Mouse (Mus musculus): ENCODE data around the gene Nrsn2. TPM values are rescaled to one million over a fixed set of nuclear protein-coding genes. Genes with fewer than 3 reads are reported as not detected.
A peak's percentile ranks its signal among the peaks of the same experiment; 100 is the strongest.

Nrsn2 gene
- polyA plus RNA-seq, 1 experiment = 0.85 TPM

DNA sequence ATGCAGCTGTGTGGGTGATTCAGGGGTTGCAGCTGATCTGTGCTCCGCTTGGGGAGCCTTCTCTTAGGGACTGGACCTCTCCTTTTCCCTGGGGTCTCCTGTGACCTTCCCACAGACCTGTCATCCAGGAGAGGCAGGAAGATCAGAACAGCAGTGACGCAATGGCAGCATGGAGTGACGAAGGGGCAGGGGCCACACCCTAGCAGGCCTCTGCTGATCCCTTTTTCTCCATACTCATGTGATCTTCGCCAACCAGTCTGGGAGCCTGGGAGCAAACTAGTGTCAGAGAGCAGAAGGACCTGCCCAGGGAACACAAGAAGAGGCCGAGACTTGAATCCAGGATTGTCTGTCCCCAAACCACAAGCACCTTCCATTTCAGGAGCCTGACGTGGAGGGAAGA is 27.2 kb downstream of the Nrsn2 start:
- no peaks in the 10 kb centered on the region for H3K27me3 ChIP-seq (ENCODE audit: control insufficient read depth, insufficient read depth, low read length)
- no peaks in the 10 kb centered on the region for H3K36me3 ChIP-seq (ENCODE audit: control insufficient read depth, insufficient read depth, low read length)
- TF ChIP-seq POLR2A (IDR thresholded peaks at IDR 0.05; ENCODE audit: control insufficient read depth, low read depth, low read length) = no peak
- TF ChIP-seq CTCF (IDR thresholded peaks at IDR 0.05; ENCODE audit: control insufficient read depth, insufficient read depth, insufficient replicate concordance, low read depth, low read length) = no peak
- H3K27ac ChIP-seq (ENCODE audit: control insufficient read depth, insufficient read depth, low read depth, low read length) = no peak overlapping the region
- H3K4me3 ChIP-seq (ENCODE audit: control insufficient read depth, low read depth, low read length) = no peak overlapping the region
- peaks cover 2% of the 10 kb centered on the region for H3K4me1 ChIP-seq (ENCODE audit: control insufficient read depth, insufficient read depth, low read length)

DNA sequence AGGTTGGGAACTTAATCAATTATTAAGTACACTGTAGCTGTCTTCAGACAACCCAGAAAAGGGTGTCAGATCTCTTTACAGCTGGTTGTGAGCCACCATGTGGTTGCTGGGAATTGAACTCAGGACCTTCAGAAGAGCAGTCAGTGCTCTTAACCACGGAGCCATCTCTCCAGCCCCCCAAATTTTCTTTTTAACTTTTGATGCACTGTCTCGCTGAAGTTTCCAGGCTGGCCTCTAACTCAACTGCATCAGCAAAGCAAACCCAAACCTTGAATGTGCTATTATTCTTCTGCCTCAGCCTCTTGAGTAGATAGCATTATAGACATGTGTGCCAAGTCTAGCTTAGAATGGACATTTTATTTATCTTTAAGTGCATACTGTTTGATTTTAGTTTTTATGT is 28.7 kb downstream of the Nrsn2 start:
- peaks cover 4% of the 10 kb centered on the region for H3K4me1 ChIP-seq (ENCODE audit: control insufficient read depth, insufficient read depth, low read length)
- TF ChIP-seq POLR2A (IDR thresholded peaks at IDR 0.05; ENCODE audit: control insufficient read depth, low read depth, low read length) (no peak), CTCF (IDR thresholded peaks at IDR 0.05; ENCODE audit: control insufficient read depth, insufficient read depth, insufficient replicate concordance, low read depth, low read length) (no peak)
- H3K27ac ChIP-seq (ENCODE audit: control insufficient read depth, insufficient read depth, low read depth, low read length) = no peak overlapping the region
- peaks cover 3% of the 10 kb centered on the region; the same call in 1 of the 2 replicates for H3K27me3 ChIP-seq (ENCODE audit: control insufficient read depth, insufficient read depth, low read length)
- no peaks in the 10 kb centered on the region for H3K36me3 ChIP-seq (ENCODE audit: control insufficient read depth, insufficient read depth, low read length)
- H3K4me3 ChIP-seq (ENCODE audit: control insufficient read depth, low read depth, low read length) = no peak overlapping the region

- H3K4me1 ChIP-seq (ENCODE audit: control insufficient read depth, insufficient read depth, low read length) = peaks cover 4% of the 10 kb centered on the region
- TF ChIP-seq POLR2A (IDR thresholded peaks at IDR 0.05; ENCODE audit: control insufficient read depth, low read depth, low read length) (no peak), CTCF (IDR thresholded peaks at IDR 0.05; ENCODE audit: control insufficient read depth, insufficient read depth, insufficient replicate concordance, low read depth, low read length) (no peak)
- H3K36me3 ChIP-seq (ENCODE audit: control insufficient read depth, insufficient read depth, low read length) = no peaks in the 10 kb centered on the region
- H3K27me3 ChIP-seq (ENCODE audit: control insufficient read depth, insufficient read depth, low read length) = peaks cover 3% of the 10 kb centered on the region; the same call in 1 of the 2 replicates
- H3K27ac ChIP-seq (ENCODE audit: control insufficient read depth, insufficient read depth, low read depth, low read length) = no peak overlapping the region
- H3K4me3 ChIP-seq (ENCODE audit: control insufficient read depth, low read depth, low read length) = no peak overlapping the region
These were observed 29.5 kb downstream of the Nrsn2 start for GRCm38 (mm10) chr2:152346776-152347465.

GRCm38 (mm10) chr2:152345393-152345792 is 31.0 kb downstream of the Nrsn2 start:
- Histone ChIP-seq H3K4me1 (ENCODE audit: control insufficient read depth, insufficient read depth, low read length) (peaks cover 4% of the 10 kb centered on the region), H3K27me3 (ENCODE audit: control insufficient read depth, insufficient read depth, low read length) (peaks cover 3% of the 10 kb centered on the region; the same call in 1 of the 2 replicates), H3K36me3 (ENCODE audit: control insufficient read depth, insufficient read depth, low read length) (no peaks in the 10 kb centered on the region), H3K4me3 (ENCODE audit: control insufficient read depth, low read depth, low read length) (no peak overlapping the region), H3K27ac (ENCODE audit: control insufficient read depth, insufficient read depth, low read depth, low read length) (no peak overlapping the region)
- no peak for TF ChIP-seq CTCF (IDR thresholded peaks at IDR 0.05; ENCODE audit: control insufficient read depth, insufficient read depth, insufficient replicate concordance, low read depth, low read length)
- TF ChIP-seq POLR2A (IDR thresholded peaks at IDR 0.05; ENCODE audit: control insufficient read depth, low read depth, low read length) = no peak

- Histone ChIP-seq H3K4me3 (ENCODE audit: control insufficient read depth, low read depth, low read length) (no peak overlapping the region), H3K36me3 (ENCODE audit: control insufficient read depth, insufficient read depth, low read length) (no peaks in the 10 kb centered on the region), H3K27me3 (ENCODE audit: control insufficient read depth, insufficient read depth, low read length) (peaks cover 3% of the 10 kb centered on the region; the same call in 1 of the 2 replicates), H3K4me1 (ENCODE audit: control insufficient read depth, insufficient read depth, low read length) (peaks cover 4% of the 10 kb centered on the region), H3K27ac (ENCODE audit: control insufficient read depth, insufficient read depth, low read depth, low read length) (no peak overlapping the region)
- TF ChIP-seq POLR2A (IDR thresholded peaks at IDR 0.05; ENCODE audit: control insufficient read depth, low read depth, low read length) = no peak
- no peak for TF ChIP-seq CTCF (IDR thresholded peaks at IDR 0.05; ENCODE audit: control insufficient read depth, insufficient read depth, insufficient replicate concordance, low read depth, low read length)
These were observed 31.5 kb downstream of the Nrsn2 start for GRCm38 (mm10) chr2:152344909-152345308.

GRCm38 (mm10) chr2:152344361-152344760 is 32.1 kb downstream of the Nrsn2 start:
- H3K4me1 ChIP-seq (ENCODE audit: control insufficient read depth, insufficient read depth, low read length) = peaks cover 4% of the 10 kb centered on the region
- TF ChIP-seq POLR2A (IDR thresholded peaks at IDR 0.05; ENCODE audit: control insufficient read depth, low read depth, low read length) (no peak), CTCF (IDR thresholded peaks at IDR 0.05; ENCODE audit: control insufficient read depth, insufficient read depth, insufficient replicate concordance, low read depth, low read length) (no peak)
- peaks cover 3% of the 10 kb centered on the region; the same call in 1 of the 2 replicates for H3K27me3 ChIP-seq (ENCODE audit: control insufficient read depth, insufficient read depth, low read length)
- peak overlapping the region; percentile 84 for H3K4me3 ChIP-seq (ENCODE audit: control insufficient read depth, low read depth, low read length)
- no peak overlapping the region for H3K27ac ChIP-seq (ENCODE audit: control insufficient read depth, insufficient read depth, low read depth, low read length)
- H3K36me3 ChIP-seq (ENCODE audit: control insufficient read depth, insufficient read depth, low read length) = no peaks in the 10 kb centered on the region

GRCm38 (mm10) chr2:152343329-152344213 is 32.9 kb downstream of the Nrsn2 start, which contains the start of gene Trib3:
TSS of gene Trib3 (minus strand) at chr2:152344032.
- peaks cover 3% of the 10 kb centered on the region; the same call in 1 of the 2 replicates for H3K27me3 ChIP-seq (ENCODE audit: control insufficient read depth, insufficient read depth, low read length)
- peak within 1 kb of the TSS; percentile 84 for H3K4me3 ChIP-seq (ENCODE audit: control insufficient read depth, low read depth, low read length)
- H3K4me1 ChIP-seq (ENCODE audit: control insufficient read depth, insufficient read depth, low read length) = peaks cover 4% of the 10 kb centered on the region
- peak; percentile 56; the same call in 1 of the 2 replicates for TF ChIP-seq CTCF (IDR thresholded peaks at IDR 0.05; ENCODE audit: control insufficient read depth, insufficient read depth, insufficient replicate concordance, low read depth, low read length)
- no peak for TF ChIP-seq POLR2A (IDR thresholded peaks at IDR 0.05; ENCODE audit: control insufficient read depth, low read depth, low read length)
- no peaks in the 10 kb centered on the region for H3K36me3 ChIP-seq (ENCODE audit: control insufficient read depth, insufficient read depth, low read length)
- no peak within 1 kb of the TSS for H3K27ac ChIP-seq (ENCODE audit: control insufficient read depth, insufficient read depth, low read depth, low read length)

Measured in testis, adult 2 months (tissue).